Mouse (Mus musculus) spleen, postnatal 10 days (tissue): Measurements from ENCODE around the gene Pitpnm2.

Experiments used
- DNase-seq, 2 experiments: peaks; one replicate each; pipeline ENCODE4 v3.0.0; 2021 to 2022; ENCODE audit warnings: low spot score in 2 of 2

Pitpnm2 gene

DNA sequence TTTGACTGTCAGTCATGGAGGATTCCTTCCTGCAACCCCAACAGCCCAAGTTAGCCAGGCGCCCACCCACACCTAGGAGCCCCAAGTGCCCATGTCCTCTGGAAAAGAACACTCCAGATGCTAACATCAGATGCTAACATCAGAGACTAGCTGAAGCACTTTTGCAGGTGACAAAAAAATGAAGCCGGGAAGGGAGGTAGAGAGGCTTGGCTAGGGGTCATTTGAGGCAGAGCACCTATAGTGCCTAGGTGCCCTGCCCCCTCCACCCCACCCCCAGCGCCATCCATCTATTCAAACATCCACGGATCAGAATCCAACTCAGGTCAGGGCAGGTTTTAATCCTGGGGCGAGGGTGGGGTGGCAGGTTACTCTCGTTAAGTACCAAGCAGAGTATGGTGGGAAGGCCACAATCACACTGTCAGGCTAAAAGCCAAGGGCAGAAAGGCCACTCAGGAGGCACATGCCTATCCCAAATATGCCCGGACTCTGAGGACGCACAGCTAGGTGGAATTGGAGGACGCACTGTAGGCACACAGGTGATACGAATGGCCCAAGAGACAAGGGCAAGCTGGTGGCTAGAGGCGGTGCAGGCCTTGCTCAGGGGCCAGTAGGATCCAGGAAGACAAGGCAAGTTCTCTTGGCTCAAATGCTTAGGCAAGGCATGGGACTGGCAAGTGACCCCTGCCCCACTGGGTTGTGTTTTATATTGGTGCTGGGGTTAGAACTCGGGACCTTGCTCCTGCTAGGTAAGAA, 155.5 kb downstream of the Pitpnm2 start:
- DNase-seq, result peak in 1 of 2 experiments; percentile 20

DNA sequence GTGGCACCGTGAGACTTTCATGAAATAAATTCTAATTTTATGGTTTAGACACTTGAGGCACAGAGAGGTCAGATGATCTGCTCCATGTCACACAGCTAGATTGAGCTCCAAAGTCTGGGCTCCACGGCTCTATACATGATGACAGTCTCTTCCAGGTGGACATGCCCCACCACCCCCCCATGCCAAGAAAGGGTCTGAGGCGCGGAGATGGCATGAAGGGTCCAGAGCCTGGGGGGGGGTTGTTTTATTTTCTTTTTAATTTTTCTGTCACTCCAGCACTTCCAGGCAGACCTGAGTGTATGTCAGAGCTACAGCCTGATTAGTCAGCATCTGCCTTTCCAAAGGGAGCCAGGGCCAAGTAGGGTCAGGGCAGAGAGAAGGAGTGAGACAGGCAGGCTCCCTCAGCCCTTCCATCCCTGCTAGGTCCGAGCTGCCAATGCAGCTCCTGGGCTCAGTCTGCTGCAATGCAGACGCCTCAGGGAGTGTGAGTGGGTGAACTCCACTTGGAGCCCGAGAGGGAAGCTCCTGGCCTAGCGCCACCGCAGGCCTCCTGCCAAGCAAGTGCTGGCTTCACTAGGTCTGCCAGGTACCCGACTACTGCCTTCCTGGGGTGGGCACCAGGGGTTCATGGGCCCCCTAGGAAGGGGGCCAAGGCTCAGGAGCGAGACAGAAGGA, 156.3 kb downstream of the Pitpnm2 start:
- peak; percentile 46 to 47 for DNase-seq

- DNase-seq, result peak; percentile 62 to 78
Measured at GRCm38 (mm10) chr5:124091951-124092406, 157.6 kb downstream of the Pitpnm2 start.

DNA sequence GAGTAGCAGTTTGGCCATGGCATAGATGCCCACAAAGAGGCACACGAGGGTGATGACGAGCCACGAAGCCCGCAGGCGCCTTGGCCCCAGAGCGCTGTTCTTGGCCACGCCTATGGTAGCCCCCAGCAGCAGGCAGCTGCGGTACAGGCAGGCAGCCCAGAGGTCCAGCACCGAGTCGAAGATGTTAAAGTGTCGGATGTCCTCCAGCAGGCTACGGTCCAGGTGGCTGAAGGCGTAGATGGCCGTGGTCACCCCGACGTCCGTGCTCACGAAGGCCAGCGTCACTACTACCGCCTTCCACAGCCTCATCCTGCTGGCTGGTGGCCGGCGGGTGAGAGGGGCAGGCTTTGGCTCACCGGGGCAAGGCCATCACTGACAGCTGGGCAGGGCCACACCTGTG, 159.7 kb downstream of the Pitpnm2 start:
- DNase-seq, result no peak

DNA sequence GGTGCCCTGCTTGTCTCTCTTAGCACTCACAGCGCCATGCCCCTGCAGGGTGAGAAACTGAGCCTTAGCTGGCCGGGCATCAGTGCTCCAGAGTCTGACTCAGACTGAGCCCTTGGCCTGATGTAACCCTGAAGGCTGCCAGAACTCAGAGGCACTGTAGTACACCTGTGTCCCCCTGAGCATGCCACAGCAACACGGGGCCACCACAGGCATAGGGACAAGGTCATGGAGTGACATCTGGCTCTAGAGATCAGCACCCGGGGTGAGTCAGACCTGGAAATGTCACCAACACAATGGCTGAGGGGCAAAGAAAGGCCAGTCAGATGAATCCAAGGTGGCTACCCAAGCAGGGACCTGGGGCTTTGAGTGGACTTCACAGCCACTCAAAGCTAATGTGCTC, 162.7 kb downstream of the Pitpnm2 start:
- DNase-seq, result no peak

DNA sequence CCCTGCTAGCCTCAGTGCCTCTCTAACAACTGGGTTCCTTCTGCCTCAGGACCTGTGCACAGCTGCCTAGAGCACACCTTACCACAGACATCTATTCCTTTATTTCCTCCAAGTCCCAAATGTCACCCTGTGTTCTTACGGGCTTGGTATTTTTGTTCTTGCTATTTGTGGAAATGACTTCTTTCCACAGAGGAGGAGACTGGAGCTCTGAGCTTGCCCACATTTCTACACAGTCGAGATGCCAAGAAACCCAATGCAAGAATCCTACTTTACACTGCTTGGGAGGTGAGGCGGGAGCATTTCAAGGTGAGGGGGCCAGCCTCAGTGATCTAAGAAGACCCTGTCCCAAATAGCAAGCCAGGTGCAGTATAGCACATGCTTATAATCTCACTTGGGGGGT, 164.0 kb downstream of the Pitpnm2 start:
- DNase-seq, result no peak

DNA sequence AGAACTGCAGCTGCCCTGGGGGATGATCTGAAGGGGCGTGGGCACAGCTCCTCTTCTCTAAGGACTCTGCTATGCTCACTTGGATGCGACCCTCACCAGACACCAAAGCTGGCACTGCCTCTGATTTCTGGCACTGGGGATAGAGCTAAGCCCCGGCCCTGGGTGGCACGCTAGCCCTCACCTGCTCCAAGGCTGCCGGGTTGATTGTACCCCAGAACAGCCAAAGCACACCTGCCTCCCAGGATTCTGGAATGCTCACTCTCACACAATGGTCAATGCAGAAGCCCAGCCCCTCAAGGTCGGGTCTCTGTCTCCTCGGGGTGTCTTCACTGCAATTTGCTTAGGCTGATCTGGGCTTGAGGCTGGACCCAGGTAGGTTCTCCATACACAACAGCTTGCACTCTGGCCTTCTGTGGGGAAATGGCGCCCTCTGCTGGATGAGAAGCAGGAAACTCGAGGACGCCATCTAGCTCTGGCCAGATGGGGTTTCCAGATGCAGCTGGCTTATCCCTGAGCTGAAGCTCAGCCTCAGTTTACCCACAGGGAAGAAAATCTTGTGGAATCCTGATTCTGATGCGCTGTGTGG, 164.9 kb downstream of the Pitpnm2 start:
- DNase-seq, result peak; percentile 85 to 93

- DNase-seq, result peak in 1 of 2 experiments; percentile 37
Measured at GRCm38 (mm10) chr5:124083850-124084587, 165.5 kb downstream of the Pitpnm2 start.

DNA sequence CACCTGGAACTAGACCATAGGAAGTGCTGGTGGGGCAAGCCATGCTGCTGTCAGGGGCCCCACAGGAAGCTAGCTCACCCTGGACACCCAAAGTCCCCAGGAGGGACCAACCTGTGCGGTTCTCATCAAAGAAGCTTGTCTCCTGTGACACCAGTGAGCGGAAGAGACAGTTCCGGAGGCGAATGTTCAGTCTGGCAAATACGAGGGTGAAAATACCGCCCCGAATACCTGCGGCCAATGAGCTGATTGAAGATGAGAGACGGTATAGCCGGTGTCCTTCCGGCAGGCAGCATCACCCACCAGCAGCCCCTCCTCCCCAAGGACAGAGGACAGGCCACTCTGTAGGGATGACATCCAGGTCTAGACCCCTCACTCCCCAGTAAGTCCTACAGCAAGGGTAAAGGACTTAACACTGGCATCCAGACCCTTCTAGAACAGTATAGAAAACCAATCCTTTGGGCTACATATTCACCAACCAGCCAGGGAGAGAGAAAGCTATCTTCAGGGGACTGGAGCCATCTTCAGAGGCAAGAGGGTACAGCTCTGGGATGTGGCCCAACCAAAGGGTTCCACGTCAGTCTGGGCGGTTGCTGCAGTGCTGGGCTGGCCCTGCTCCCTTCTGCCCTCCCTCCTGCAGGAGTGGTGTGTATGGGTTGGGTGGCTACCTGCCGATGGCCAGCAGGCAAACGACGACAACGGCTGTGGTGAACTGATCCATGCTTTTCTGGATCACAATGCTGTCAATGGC, 166.4 kb downstream of the Pitpnm2 start:
- no peak for DNase-seq

DNA sequence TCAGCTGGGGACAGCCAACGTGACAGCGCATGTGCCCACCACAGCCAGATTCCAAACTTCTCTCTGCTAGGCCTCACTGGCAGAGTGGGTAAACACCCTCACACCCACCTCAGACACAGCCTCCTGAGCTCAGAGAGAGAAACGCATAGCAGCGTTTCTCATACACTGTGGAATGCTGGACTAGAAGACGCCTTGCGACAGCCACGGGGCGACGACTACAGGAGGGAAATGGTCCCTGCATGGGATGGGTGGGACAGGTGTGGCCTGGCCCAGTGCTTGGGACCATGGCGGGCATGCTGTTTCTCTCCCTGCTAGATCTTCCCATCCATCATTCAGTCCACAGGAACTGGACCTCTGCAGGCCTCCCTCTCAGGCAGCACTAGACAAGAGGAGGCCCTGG, 167.1 kb downstream of the Pitpnm2 start:
- no peak for DNase-seq

GRCm38 (mm10) chr5:124079880-124080279, 169.7 kb downstream of the Pitpnm2 start:
- DNase-seq, result peak in 1 of 2 experiments; percentile 32

GRCm38 (mm10) chr5:124078794-124079416, 170.7 kb downstream of the Pitpnm2 start:
- peak in 1 of 2 experiments; percentile 28 for DNase-seq

GRCm38 (mm10) chr5:124077856-124078460, 171.6 kb downstream of the Pitpnm2 start:
- no peak for DNase-seq

DNA sequence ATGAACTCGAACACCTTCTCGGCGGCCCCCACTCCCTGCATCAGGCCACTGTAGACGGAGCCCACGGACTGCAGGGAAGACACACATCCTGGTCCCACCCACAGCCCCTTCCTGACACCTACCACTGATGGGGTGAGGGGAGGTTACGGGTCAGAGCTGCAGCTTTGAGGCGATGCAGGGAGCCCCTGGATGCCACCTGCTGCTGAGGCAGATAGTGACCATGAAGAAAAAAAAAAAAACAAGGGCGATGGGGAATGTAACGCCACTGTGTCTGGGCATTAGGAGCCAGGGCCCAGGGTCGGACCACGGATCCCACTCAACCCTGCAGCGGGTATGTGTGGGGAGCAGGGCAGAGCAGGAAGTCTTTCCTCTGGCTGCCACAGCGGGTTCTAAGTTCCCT, 172.3 kb downstream of the Pitpnm2 start:
- no peak for DNase-seq

DNA sequence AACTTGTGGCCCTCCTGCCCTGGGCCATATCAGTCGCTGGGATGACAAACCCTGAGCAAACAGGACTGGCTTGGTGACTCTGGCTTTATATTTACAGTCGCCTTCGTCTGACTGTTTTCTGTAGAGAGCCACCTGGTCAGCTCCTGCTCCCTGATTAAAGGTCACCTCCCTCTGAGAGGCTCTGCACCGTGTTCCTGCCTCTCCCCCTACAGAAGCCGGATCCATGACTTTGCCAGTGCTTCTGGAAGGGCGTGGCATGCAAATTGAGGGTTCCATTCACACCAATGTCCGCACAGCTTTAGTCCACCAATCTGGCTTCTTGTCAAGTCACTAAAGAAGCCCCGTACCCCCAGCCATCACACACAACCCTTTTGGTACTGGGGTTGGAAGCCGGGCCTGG, 173.0 kb downstream of the Pitpnm2 start:
- no peak for DNase-seq

DNA sequence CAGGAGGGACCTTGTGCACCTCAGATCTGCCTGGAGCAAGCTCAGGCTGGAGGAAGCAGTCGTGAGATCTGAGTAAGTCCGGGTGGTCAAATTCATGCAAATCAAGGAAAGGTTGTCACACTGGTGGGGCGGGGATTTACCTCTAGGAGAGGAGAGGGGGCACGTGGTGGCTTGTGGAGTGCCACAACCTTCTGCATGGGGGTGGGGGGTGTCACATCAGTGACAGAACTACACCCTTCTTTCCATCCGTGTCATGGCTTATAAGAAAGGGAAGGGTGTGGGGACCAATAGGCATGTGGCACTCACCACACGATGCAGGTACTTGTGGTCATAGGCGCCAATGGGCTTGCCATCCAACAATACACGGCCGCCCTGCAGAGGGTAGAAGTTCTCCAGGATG, 173.8 kb downstream of the Pitpnm2 start:
- DNase-seq, result no peak

DNA sequence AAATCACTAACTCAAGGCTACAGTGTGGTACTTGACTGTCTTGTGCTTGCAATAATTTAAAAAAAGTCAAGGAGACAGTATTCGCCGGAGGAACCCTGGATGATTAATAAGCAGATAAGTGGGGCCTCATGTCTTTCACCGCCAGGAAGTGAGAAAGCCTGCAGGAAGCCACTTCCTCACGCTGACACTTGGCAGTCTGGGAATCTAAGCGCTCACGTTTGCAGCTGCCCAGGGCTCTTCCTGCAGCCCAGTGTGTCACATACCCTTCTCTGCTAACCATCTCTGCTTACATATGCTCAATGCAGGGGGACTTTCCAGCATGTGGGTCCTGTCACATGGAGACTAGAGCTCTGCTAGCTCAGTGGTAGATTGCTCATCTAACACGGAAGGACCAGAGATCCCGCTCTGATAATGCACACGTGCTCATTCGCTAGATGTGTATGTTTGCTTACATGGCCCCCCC, 174.7 kb downstream of the Pitpnm2 start:
- DNase-seq, result no peak

GRCm38 (mm10) chr5:124073682-124074081, 175.9 kb downstream of the Pitpnm2 start:
- no peak for DNase-seq

GRCm38 (mm10) chr5:124069657-124070056, 179.9 kb downstream of the Pitpnm2 start:
- no peak for DNase-seq
